Mouse (Mus musculus) hindbrain, postnatal 0 days (tissue): ENCODE measurements around the gene Dnah6. TPM values are rescaled to one million over a fixed set of nuclear protein-coding genes. Genes with fewer than 3 reads are reported as not detected.

Experiments
- ATAC-seq: fragments of 200-750 bp; cut with Nextera tagmentation; 2 replicates; pipeline ENCODE4 v1.8.0; 2017; ENCODE audit warnings: mild to moderate bottlenecking, moderate TSS enrichment, moderate library complexity
- DNase-seq: peaks from one replicate; pipeline ENCODE4 v3.0.0-alpha.2; 2015; ENCODE audit warnings: low spot score
- H3K27ac ChIP-seq: fragments of 300-500 bp; sonication (generic); 2 replicates; pipeline ENCODE4 v1.5.1; 2014; ENCODE audit warnings: mild to moderate bottlenecking
- H3K27me3 ChIP-seq: fragments of 300-500 bp; sonication (generic); 2 replicates; pipeline ENCODE4 v1.6.1; 2014; ENCODE audit warnings: low read length, mixed read lengths; ENCODE audit not compliant: insufficient read depth
- H3K36me3 ChIP-seq: fragments of 300-500 bp; sonication (generic); 2 replicates; pipeline ENCODE4 v1.6.1; 2014; ENCODE audit warnings: low read length, mixed read lengths; ENCODE audit not compliant: insufficient read depth
- H3K4me1 ChIP-seq: fragments of 300-500 bp; sonication (generic); 2 replicates; pipeline ENCODE4 v1.6.1; 2014; ENCODE audit warnings: antibody characterized with exemption, low read length, mixed read lengths; ENCODE audit not compliant: insufficient read depth
- H3K4me2 ChIP-seq: fragments of 300-500 bp; sonication (generic); 2 replicates; pipeline ENCODE4 v1.6.1; 2014; ENCODE audit warnings: low read depth, mild to moderate bottlenecking, low read length, moderate library complexity, mixed read lengths
- H3K4me3 ChIP-seq: fragments of 300-500 bp; sonication (generic); 2 replicates; pipeline ENCODE4 v1.5.1; 2014; ENCODE audit warnings: low read length
- H3K9ac ChIP-seq: fragments of 300-500 bp; sonication (generic); replicated peaks from 2 replicates; pipeline ENCODE4 v1.6.1; 2014; ENCODE audit warnings: mild to moderate bottlenecking, low read length, moderate library complexity, mixed read lengths
- H3K9me3 ChIP-seq: fragments of 300-500 bp; sonication (generic); 2 replicates; pipeline ENCODE4 v1.6.1; 2016; ENCODE audit warnings: low read length, mixed read lengths
- CTCF ChIP-seq: IDR thresholded peaks from 2 replicates; pipeline ENCODE4 v1.5.1; 2016; ENCODE audit warnings: antibody characterized with exemption, control low read depth, low read depth
- WGBS: fragments of 180-500 bp; shearing (Covaris S2); extraction: QIAGEN DNeasy Blood & Tissue Kit; methylation state at CpG from one replicate; pipeline ENCODE4 v1.1.7; 2014; 5-methylcytosine and 5-hydroxymethylcytosine counted together
- polyA plus RNA-seq: library from polyadenylated mRNA; unstranded; fragments of >200 nt; fragmentation: Nextera tagmentation; extraction: Ambion mirVana; gene quantifications from 2 replicates; pipeline ENCODE4 v1.2.1, GENCODE M21; 2015
- total RNA-seq: library from RNA; depleted of rRNA; stranded (reverse); fragments of >200 nt; gene quantifications from 2 replicates; pipeline ENCODE4 v1.2.3, GENCODE M21; 2014

Gene Dnah6
- total and polyA plus RNA-seq, 2 experiments from 2014 or later = 0.34 to 1.5 TPM

GRCm38 (mm10) chr6:73028853-73029252, 192.6 kb downstream of the Dnah6 start:
- ATAC-seq (no peak), DNase-seq (no peak)
- no peak for TF ChIP-seq CTCF
- WGBS = 88% methylated on average over 3 of the region's 3 CpGs
- no peak overlapping the region for H3K27ac ChIP-seq
- no peak overlapping the region for H3K4me2 ChIP-seq
- no peaks in the 10 kb centered on the region for H3K27me3 ChIP-seq
- no peak overlapping the region for H3K4me3 ChIP-seq
- H3K36me3 ChIP-seq = no peaks in the 10 kb centered on the region
- H3K9ac ChIP-seq = no peak overlapping the region
- H3K4me1 ChIP-seq = no peaks in the 10 kb centered on the region
- H3K9me3 ChIP-seq = no peaks in the 10 kb centered on the region

GRCm38 (mm10) chr6:73027881-73028280, 193.6 kb downstream of the Dnah6 start:
- H3K4me3 ChIP-seq = no peak overlapping the region
- no peaks in the 10 kb centered on the region for H3K36me3 ChIP-seq
- no peaks in the 10 kb centered on the region for H3K27me3 ChIP-seq
- DNase-seq = no peak
- H3K27ac ChIP-seq = no peak overlapping the region
- H3K9ac ChIP-seq = no peak overlapping the region
- ATAC-seq = no peak
- TF ChIP-seq CTCF = no peak
- H3K4me2 ChIP-seq = no peak overlapping the region
- 72% methylated on average over 4 of the region's 4 CpGs for WGBS
- no peaks in the 10 kb centered on the region for H3K9me3 ChIP-seq
- H3K4me1 ChIP-seq = no peaks in the 10 kb centered on the region

GRCm38 (mm10) chr6:73026898-73027297, 194.6 kb downstream of the Dnah6 start:
- H3K27me3 ChIP-seq = no peaks in the 10 kb centered on the region
- no peaks in the 10 kb centered on the region for H3K9me3 ChIP-seq
- ATAC-seq = no peak
- no peak overlapping the region for H3K9ac ChIP-seq
- no peak overlapping the region for H3K27ac ChIP-seq
- WGBS = 83% methylated on average over 6 of the region's 6 CpGs
- H3K4me1 ChIP-seq = no peaks in the 10 kb centered on the region
- no peak overlapping the region for H3K4me2 ChIP-seq
- no peak overlapping the region for H3K4me3 ChIP-seq
- DNase-seq = no peak
- TF ChIP-seq CTCF = no peak
- H3K36me3 ChIP-seq = no peaks in the 10 kb centered on the region

- no peak for ATAC-seq
- WGBS = 11% methylated on average over 3 of the region's 3 CpGs
- TF ChIP-seq CTCF = peak; percentile 68
- Histone ChIP-seq H3K4me3 (no peak overlapping the region), H3K27me3 (no peaks in the 10 kb centered on the region), H3K9me3 (no peaks in the 10 kb centered on the region), H3K4me2 (no peak overlapping the region), H3K9ac (no peak overlapping the region), H3K36me3 (no peaks in the 10 kb centered on the region), H3K27ac (no peak overlapping the region), H3K4me1 (no peaks in the 10 kb centered on the region)
- peak; percentile 61 for DNase-seq
Measured at GRCm38 (mm10) chr6:73020061-73020460, 201.4 kb downstream of the Dnah6 start.

GRCm38 (mm10) chr6:73018725-73019280, 202.6 kb downstream of the Dnah6 start:
- no peak overlapping the region for H3K9ac ChIP-seq
- no peak for TF ChIP-seq CTCF
- no peak for DNase-seq
- H3K4me1 ChIP-seq = no peaks in the 10 kb centered on the region
- no peak overlapping the region for H3K4me3 ChIP-seq
- H3K4me2 ChIP-seq = no peak overlapping the region
- H3K9me3 ChIP-seq = no peaks in the 10 kb centered on the region
- 83% methylated on average over 10 of the region's 10 CpGs for WGBS
- no peaks in the 10 kb centered on the region for H3K27me3 ChIP-seq
- ATAC-seq = no peak
- H3K36me3 ChIP-seq = no peaks in the 10 kb centered on the region
- H3K27ac ChIP-seq = no peak overlapping the region

- no peaks in the 10 kb centered on the region for H3K36me3 ChIP-seq
- no peaks in the 10 kb centered on the region for H3K4me1 ChIP-seq
- no peaks in the 10 kb centered on the region for H3K27me3 ChIP-seq
- WGBS = 49% methylated on average over 13 of the region's 13 CpGs
- no peaks in the 10 kb centered on the region for H3K9me3 ChIP-seq
- TF ChIP-seq CTCF = no peak
- no peak overlapping the region for H3K9ac ChIP-seq
- ATAC-seq (no peak), DNase-seq (no peak)
- H3K4me2 ChIP-seq = no peak overlapping the region
- no peak overlapping the region for H3K4me3 ChIP-seq
- H3K27ac ChIP-seq = no peak overlapping the region
Measured at GRCm38 (mm10) chr6:73014317-73015160, 206.9 kb downstream of the Dnah6 start.

GRCm38 (mm10) chr6:73012931-73013330, 208.5 kb downstream of the Dnah6 start:
- no peaks in the 10 kb centered on the region for H3K4me1 ChIP-seq
- no peak for ATAC-seq
- 91% methylated on average over 8 of the region's 8 CpGs for WGBS
- no peaks in the 10 kb centered on the region for H3K36me3 ChIP-seq
- H3K27me3 ChIP-seq = no peaks in the 10 kb centered on the region
- H3K9ac ChIP-seq = no peak overlapping the region
- no peak for TF ChIP-seq CTCF
- H3K4me3 ChIP-seq = no peak overlapping the region
- H3K27ac ChIP-seq = no peak overlapping the region
- DNase-seq = no peak
- no peak overlapping the region for H3K4me2 ChIP-seq
- H3K9me3 ChIP-seq = no peaks in the 10 kb centered on the region
